Mouse (Mus musculus): ENCODE results near the gene Dio3. TPM values are rescaled to one million over a fixed set of nuclear protein-coding genes. Genes with fewer than 3 reads are reported as not detected.

Gene Dio3
- polyA plus RNA-seq, 1 experiment from 2014 or later, result not detected

GRCm38 (mm10) chr12:110277259-110277964, 1.5 kb upstream of the Dio3 start:
- Histone ChIP-seq H3K4me3 (ENCODE audit: inconsistent target) (no peak overlapping the region), H3K79me2 (ENCODE audit: inconsistent target) (no peaks in the 10 kb centered on the region), H3K27ac (no peak overlapping the region), H3K36me3 (ENCODE audit: inconsistent target) (no peaks in the 10 kb centered on the region)
- WGBS (ENCODE audit: missing documents), result 6% methylated on average over 33 of the region's 33 CpGs

- Histone ChIP-seq H3K27ac (no peak overlapping the region), H3K36me3 (ENCODE audit: inconsistent target) (no peaks in the 10 kb centered on the region), H3K79me2 (ENCODE audit: inconsistent target) (no peaks in the 10 kb centered on the region), H3K4me3 (ENCODE audit: inconsistent target) (no peak overlapping the region)
- WGBS (ENCODE audit: missing documents), result 1% methylated on average over 57 of the region's 58 CpGs
These were observed 932 bp upstream of the Dio3 start for GRCm38 (mm10) chr12:110277965-110278307.

- no peak overlapping the region for H3K27ac ChIP-seq
- H3K4me3 ChIP-seq (ENCODE audit: inconsistent target), result no peak overlapping the region
- H3K36me3 ChIP-seq (ENCODE audit: inconsistent target), result no peaks in the 10 kb centered on the region
- no peaks in the 10 kb centered on the region for H3K79me2 ChIP-seq (ENCODE audit: inconsistent target)
- 5% methylated on average over 22 of the region's 22 CpGs for WGBS (ENCODE audit: missing documents)
These were observed 1.5 kb downstream of the Dio3 start for GRCm38 (mm10) chr12:110280373-110280772.

- Histone ChIP-seq H3K36me3 (ENCODE audit: inconsistent target) (no peaks in the 10 kb centered on the region), H3K79me2 (ENCODE audit: inconsistent target) (no peaks in the 10 kb centered on the region), H3K4me3 (ENCODE audit: inconsistent target) (no peak overlapping the region), H3K27ac (no peak overlapping the region)
- WGBS (ENCODE audit: missing documents), result 14% methylated on average over 4 of the region's 4 CpGs
These were observed 4.9 kb downstream of the Dio3 start for GRCm38 (mm10) chr12:110283792-110284191.

- 84% methylated on average over 5 of the region's 5 CpGs for WGBS (ENCODE audit: missing documents)
- Histone ChIP-seq H3K27ac (no peak overlapping the region), H3K4me3 (ENCODE audit: inconsistent target) (no peak overlapping the region), H3K79me2 (ENCODE audit: inconsistent target) (no peaks in the 10 kb centered on the region), H3K36me3 (ENCODE audit: inconsistent target) (no peaks in the 10 kb centered on the region)
These were observed 13.9 kb downstream of the Dio3 start for GRCm38 (mm10) chr12:110292816-110293215.

GRCm38 (mm10) chr12:110294891-110295290, 16.0 kb downstream of the Dio3 start:
- WGBS (ENCODE audit: missing documents), result 69% methylated on average over 14 of the region's 16 CpGs
- Histone ChIP-seq H3K36me3 (ENCODE audit: inconsistent target) (no peaks in the 10 kb centered on the region), H3K4me3 (ENCODE audit: inconsistent target) (no peak overlapping the region), H3K27ac (no peak overlapping the region), H3K79me2 (ENCODE audit: inconsistent target) (no peaks in the 10 kb centered on the region)

GRCm38 (mm10) chr12:110298653-110299052, 19.8 kb downstream of the Dio3 start:
- H3K27ac ChIP-seq, result no peak overlapping the region
- H3K36me3 ChIP-seq (ENCODE audit: inconsistent target), result no peaks in the 10 kb centered on the region
- WGBS (ENCODE audit: missing documents), result 69% methylated on average over 11 of the region's 11 CpGs
- no peak overlapping the region for H3K4me3 ChIP-seq (ENCODE audit: inconsistent target)
- no peaks in the 10 kb centered on the region for H3K79me2 ChIP-seq (ENCODE audit: inconsistent target)

GRCm38 (mm10) chr12:110319696-110320095, 40.8 kb downstream of the Dio3 start:
- H3K27ac ChIP-seq, result no peak overlapping the region
- H3K4me3 ChIP-seq (ENCODE audit: inconsistent target), result no peak overlapping the region
- no peaks in the 10 kb centered on the region for H3K36me3 ChIP-seq (ENCODE audit: inconsistent target)
- 92% methylated on average over 19 of the region's 27 CpGs for WGBS (ENCODE audit: missing documents)
- H3K79me2 ChIP-seq (ENCODE audit: inconsistent target), result no peaks in the 10 kb centered on the region

Other genes starting within 250 kb of the Dio3 start
- gene Ppp2r5c, start 168.1 kb downstream of the Dio3 start, polyA plus RNA-seq (2018), result 110 to 139 TPM (median 129 TPM) in 3 replicates